ENCODE assay signal across 10 mouse cellular contexts in genomic region chr4:87806196-87806987, GRCm38 (mm10).
DNase-seq lines count a peak whose midpoint lies in the region; ATAC-seq and TF ChIP-seq lines count a peak whose summit lies in the region.
"Had no signal": no experiment of that assay in that cellular context is flagged by ENCODE, and none has a peak within 500 bp of the region (broad histone marks: within the 10 kb centered on the region; RNA-seq: fewer than 3 reads in every experiment).

No protein-coding gene starts in this region.

- H3K9ac ChIP-seq in heart, embryonic 13.5 days = peak overlapping the region; percentile 67
- H3K9ac ChIP-seq in MEL (ENCODE audit: control insufficient read depth, low read depth, low read length, poor library complexity, severe bottlenecking) = peak overlapping the region; percentile 54
- H3K9ac ChIP-seq in embryonic facial prominence, embryonic 14.5 days (ENCODE audit: low read depth, low read length) = no peak overlapping the region
- H3K9ac ChIP-seq in liver, embryonic 14.5 days (replicated peaks) = peak overlapping the region; percentile 84
- H3K9ac ChIP-seq: limb, embryonic 12.5 days had no signal

- 5% methylated on average over 6 of the region's 6 CpGs for WGBS in heart, embryonic 13.5 days
- WGBS in embryonic facial prominence, embryonic 14.5 days = 7% methylated on average over 6 of the region's 6 CpGs
- WGBS in liver, embryonic 14.5 days (ENCODE audit: insufficient replicate concordance) = 4% methylated on average over 6 of the region's 6 CpGs

- peak overlapping the region; percentile 38 for H3K4me3 ChIP-seq in heart, embryonic 13.5 days
- peak overlapping the region; percentile 52 to 67 for H3K4me3 ChIP-seq in MEL (ENCODE audit: control insufficient read depth in 1 of 2, insufficient read depth in 1 of 2, low read depth in 2 of 2, low read length in 2 of 2)
- H3K4me3 ChIP-seq in embryonic facial prominence, embryonic 14.5 days (ENCODE audit: low read depth, low read length) = no peak overlapping the region
- H3K4me3 ChIP-seq in liver, embryonic 14.5 days (ENCODE audit: insufficient read depth in 1 of 2, low read depth in 2 of 2, low read length in 2 of 2) = peak overlapping the region; percentile 70 to 88
- H3K4me3 ChIP-seq: hindbrain, embryonic 10.5 days; limb, embryonic 12.5 days had no signal

- TF ChIP-seq EP300 in MEL (IDR thresholded peaks at IDR 0.05; ENCODE audit: low read depth in 1 of 2, low read length in 2 of 2) = peak; percentile 80 to 91
- TF ChIP-seq EP300 in liver, embryonic 14.5 days (IDR thresholded peaks at IDR 0.05; ENCODE audit: low read depth) = peak; percentile 91

- H3K4me2 ChIP-seq in heart, embryonic 13.5 days = peak overlapping the region; percentile 61
- no peak overlapping the region for H3K4me2 ChIP-seq in embryonic facial prominence, embryonic 14.5 days (ENCODE audit: low read depth, low read length)
- peak overlapping the region; percentile 76 for H3K4me2 ChIP-seq in liver, embryonic 14.5 days (ENCODE audit: low read depth)
- H3K4me2 ChIP-seq: limb, embryonic 12.5 days had no signal

- TF ChIP-seq CTCF in MEL (IDR thresholded peaks at IDR 0.05 in 2 of 3, conservative IDR thresholded peaks at IDR 0.05 in 1 of 3; ENCODE audit: control insufficient read depth in 1 of 3, insufficient read depth in 1 of 3, low read depth in 2 of 3, low read length in 3 of 3, poor library complexity in 1 of 3, severe bottlenecking in 1 of 3) = no peak
- TF ChIP-seq CTCF in liver, embryonic 14.5 days (IDR thresholded peaks at IDR 0.05; ENCODE audit: low read depth) = no peak

- no peak for DNase-seq in heart, adult 18-20 months
- DNase-seq in MEL (ENCODE audit: low read depth, low spot score) = peak; percentile 93
- peak; percentile 48 for DNase-seq in embryonic facial prominence, embryonic 14.5 days (ENCODE audit: low spot score)
- peak; percentile 87 to 88 (median 88) for DNase-seq in liver, embryonic 14.5 days (ENCODE audit: low read depth in 3 of 3, low spot score in 3 of 3)
- DNase-seq in right cerebral cortex, adult 18-20 months = no peak
- no peak for DNase-seq in kidney, adult 8-10 months
- DNase-seq in kidney, postnatal 36 days = no peak

- H3K27me3 ChIP-seq in heart, embryonic 13.5 days (replicated peaks) = no peaks in the 10 kb centered on the region
- H3K27me3 ChIP-seq in MEL (ENCODE audit: control insufficient read depth in 1 of 2, insufficient read depth in 2 of 2, low read length in 2 of 2) = no peaks in the 10 kb centered on the region
- no peaks in the 10 kb centered on the region for H3K27me3 ChIP-seq in embryonic facial prominence, embryonic 14.5 days (replicated peaks; ENCODE audit: control insufficient read depth, insufficient read depth, low read length)
- H3K27me3 ChIP-seq in liver, embryonic 14.5 days (ENCODE audit: control insufficient read depth, insufficient read depth, low read length) = no peaks in the 10 kb centered on the region
- H3K27me3 ChIP-seq: limb, embryonic 12.5 days had no signal

- H3K79me2 ChIP-seq in MEL (ENCODE audit: control insufficient read depth, insufficient read depth, low read length, poor library complexity) = peaks cover 13% of the 10 kb centered on the region

- H3K4me1 ChIP-seq in heart, embryonic 13.5 days = peaks cover 74% of the 10 kb centered on the region
- peaks cover 13 to 20% of the 10 kb centered on the region in 2 experiments for H3K4me1 ChIP-seq in MEL (ENCODE audit: control insufficient read depth in 1 of 2, insufficient read depth in 2 of 2, low read length in 2 of 2)
- H3K4me1 ChIP-seq in embryonic facial prominence, embryonic 14.5 days (ENCODE audit: control insufficient read depth, insufficient read depth, low read length) = peaks cover 15% of the 10 kb centered on the region; the same call in 1 of the 2 replicates
- H3K4me1 ChIP-seq in liver, embryonic 14.5 days (replicated peaks; ENCODE audit: control insufficient read depth in 2 of 2, insufficient read depth in 2 of 2, low read length in 1 of 2) = peaks cover 33 to 37% of the 10 kb centered on the region in 2 experiments

- no peaks in the 10 kb centered on the region for H3K36me3 ChIP-seq in heart, embryonic 13.5 days
- H3K36me3 ChIP-seq in MEL (ENCODE audit: control insufficient read depth in 1 of 2, insufficient read depth in 2 of 2, low read length in 2 of 2) = peaks cover 0 to 42% of the 10 kb centered on the region in 2 experiments; a peak in 2 of 4 replicates
- no peaks in the 10 kb centered on the region for H3K36me3 ChIP-seq in embryonic facial prominence, embryonic 14.5 days (ENCODE audit: control insufficient read depth, insufficient read depth, low read length)
- H3K36me3 ChIP-seq in liver, embryonic 14.5 days (replicated peaks; ENCODE audit: control insufficient read depth, insufficient read depth, low read depth) = no peaks in the 10 kb centered on the region
- H3K36me3 ChIP-seq: hindbrain, embryonic 10.5 days; limb, embryonic 12.5 days had no signal

- TF ChIP-seq RAD21 in MEL (IDR thresholded peaks at IDR 0.05; ENCODE audit: low read depth, low read length) = no peak

- peak; percentile 68; the same call in 1 of the 2 replicates for ATAC-seq in heart, embryonic 13.5 days (ENCODE audit: extremely low read depth, insufficient number of reproducible peaks, low FRiP score, low TSS enrichment)
- ATAC-seq in embryonic facial prominence, embryonic 14.5 days (ENCODE audit: low read depth) = peak; percentile 79
- peak; percentile 96 for ATAC-seq in liver, embryonic 14.5 days (ENCODE audit: insufficient read depth)

- peak in 1 of 2 experiments; percentile 51; a peak in 2 of 4 replicates for TF ChIP-seq POLR2A in MEL (IDR thresholded peaks at IDR 0.05; ENCODE audit: control insufficient read depth in 1 of 2, insufficient read depth in 1 of 2, low read depth in 1 of 2, low read length in 2 of 2, poor library complexity in 1 of 2)

- no peaks in the 10 kb centered on the region for H3K9me3 ChIP-seq in heart, embryonic 13.5 days
- H3K9me3 ChIP-seq in MEL (replicated peaks; ENCODE audit: insufficient read depth, low read length) = no peaks in the 10 kb centered on the region
- H3K9me3 ChIP-seq in embryonic facial prominence, embryonic 14.5 days (ENCODE audit: control insufficient read depth, low read length) = no peaks in the 10 kb centered on the region
- H3K9me3 ChIP-seq in liver, embryonic 14.5 days (ENCODE audit: control insufficient read depth, low read length) = no peaks in the 10 kb centered on the region
- H3K9me3 ChIP-seq: hindbrain, embryonic 10.5 days; limb, embryonic 12.5 days had no signal

- peak overlapping the region; percentile 87 for H3K27ac ChIP-seq in heart, embryonic 13.5 days (replicated peaks)
- peak overlapping the region; percentile 92 for H3K27ac ChIP-seq in MEL (ENCODE audit: control insufficient read depth, low read depth, low read length)
- H3K27ac ChIP-seq in embryonic facial prominence, embryonic 14.5 days (replicated peaks; ENCODE audit: low read depth, low read length) = no peak overlapping the region; the same call in 1 of the 2 replicates
- peak overlapping the region; percentile 99 for H3K27ac ChIP-seq in liver, embryonic 14.5 days
- H3K27ac ChIP-seq: hindbrain, embryonic 10.5 days; limb, embryonic 12.5 days had no signal

TF ChIP-seq in MEL, 35 proteins besides CTCF, POLR2A, EP300 and RAD21:
- TF ChIP-seq MAFK (IDR thresholded peaks at IDR 0.05; ENCODE audit: borderline replicate concordance, low read depth, low read length) (peak; percentile 67; the same call in 1 of the 2 replicates), TCF12 (IDR thresholded peaks at IDR 0.05; ENCODE audit: low read depth, low read length) (peak; percentile 83), POLR2AphosphoS5 (IDR thresholded peaks at IDR 0.05; ENCODE audit: borderline replicate concordance, low read depth, low read length) (no peak), MYB (IDR thresholded peaks at IDR 0.05; ENCODE audit: low read depth, low read length) (peak; percentile 60), NRF1 (IDR thresholded peaks at IDR 0.05; ENCODE audit: insufficient read depth, low read depth, low read length, poor library complexity, severe bottlenecking) (no peak), ETS1 (IDR thresholded peaks at IDR 0.05; ENCODE audit: low read depth, low read length) (peak; percentile 95), USF1 (IDR thresholded peaks at IDR 0.05; ENCODE audit: low read depth, low read length) (no peak; the same call in 1 of the 2 replicates), TBP (IDR thresholded peaks at IDR 0.05; ENCODE audit: low read depth, low read length) (peak; percentile 56), BHLHE40 (IDR thresholded peaks at IDR 0.05; ENCODE audit: borderline replicate concordance, low read depth, low read length) (peak; percentile 46; the same call in 1 of the 2 replicates), SIN3A (IDR thresholded peaks at IDR 0.05; ENCODE audit: low read length) (peak; percentile 99), MEF2A (IDR thresholded peaks at IDR 0.05; ENCODE audit: extremely low read depth, insufficient replicate concordance, low read depth, low read length, poor library complexity, severe bottlenecking) (0 out of 2 replicates have a peak, but pooled peaks have one; percentile 53), HCFC1 (IDR thresholded peaks at IDR 0.05; ENCODE audit: low read depth, low read length) (no peak), ZNF384 (IDR thresholded peaks at IDR 0.05; ENCODE audit: low read depth, low read length) (peak; percentile 96), GATA1 (IDR thresholded peaks at IDR 0.05; ENCODE audit: low read depth, low read length) (peak; percentile 77), ZC3H11A (IDR thresholded peaks at IDR 0.05; ENCODE audit: low read depth, low read length) (no peak), CHD2 (IDR thresholded peaks at IDR 0.05; ENCODE audit: low read length) (no peak), CHD1 (IDR thresholded peaks at IDR 0.05; ENCODE audit: low read depth, low read length) (no peak; the same call in 1 of the 2 replicates), MAX (IDR thresholded peaks at IDR 0.05; ENCODE audit: low read length) (peak; percentile 95), SMC3 (IDR thresholded peaks at IDR 0.05; ENCODE audit: low read depth, low read length) (no peak), MAZ (IDR thresholded peaks at IDR 0.05; ENCODE audit: low read depth, low read length) (no peak), GABPA (IDR thresholded peaks at IDR 0.05; ENCODE audit: low read depth, low read length) (peak; percentile 56; the same call in 1 of the 2 replicates), MXI1 (IDR thresholded peaks at IDR 0.05; ENCODE audit: low read depth, low read length) (peak; percentile 100), E2F4 (IDR thresholded peaks at IDR 0.05; ENCODE audit: borderline replicate concordance, low read depth, low read length) (no peak), UBTF (IDR thresholded peaks at IDR 0.05; ENCODE audit: borderline replicate concordance, insufficient read depth, low read depth, low read length) (no peak), TAL1 (IDR thresholded peaks at IDR 0.05; ENCODE audit: low read length) (peak; percentile 76), MYC (IDR thresholded peaks at IDR 0.05; ENCODE audit: low read depth, low read length) (peak; percentile 94), KAT2A (conservative IDR thresholded peaks at IDR 0.05; ENCODE audit: low read depth, low read length) (no peak)

Comparison
In these comparisons a context has a peak if more than half of its experiments do, and no peak if none do; other contexts are left out.
1. DNase-seq: peak in MEL (single experiment), embryonic facial prominence, embryonic 14.5 days (single experiment) and liver, embryonic 14.5 days (3 of 3); none in heart, adult 18-20 months (0 of 2), right cerebral cortex, adult 18-20 months (single experiment), kidney, adult 8-10 months (0 of 2) and kidney, postnatal 36 days (0 of 2).
2. Peak in every context shown above with its lines, with median percentiles within 50 percentile points of each other: ATAC-seq.